Mouse (Mus musculus) G1E (cell line): ENCODE data around the gene Defb11. TPM values are rescaled to one million over a fixed set of nuclear protein-coding genes. Genes with fewer than 3 reads are reported as not detected.
"Not testable (repeated sequence)": the region's sequence is repeated elsewhere in the genome, so short reads cannot be mapped to it uniquely, and the experiment has no call there.

Experiments
- ATAC-seq: 2 replicates; pipeline ENCODE4 v1.8.0; 2016; ENCODE audit warnings: mild to moderate bottlenecking; ENCODE audit not compliant: insufficient number of reproducible peaks, poor library complexity, low FRiP score, severe bottlenecking; ENCODE audit errors: extremely low read depth
- DNase-seq: peaks from one replicate; pipeline ENCODE4 v3.0.0; 2012; ENCODE audit warnings: low spot score
- H3K27me3 ChIP-seq: 2 replicates; pipeline ENCODE4 v1.6.1; 2012; ENCODE audit warnings: mild to moderate bottlenecking, low read length, inconsistent platforms; ENCODE audit not compliant: insufficient read depth
- H3K36me3 ChIP-seq: replicated peaks from 2 replicates; pipeline ENCODE3; 2012; ENCODE audit warnings: mild to moderate bottlenecking, inconsistent platforms
- H3K4me1 ChIP-seq: 2 replicates; pipeline ENCODE4 v1.6.1; 2012; ENCODE audit warnings: low read depth, low read length, inconsistent platforms, mixed read lengths; ENCODE audit not compliant: insufficient read depth
- H3K4me3 ChIP-seq: 2 replicates; pipeline ENCODE4 v1.5.1; 2012; ENCODE audit warnings: low read depth, mild to moderate bottlenecking, inconsistent platforms, low read length, moderate library complexity, mixed read lengths
- H3K9me3 ChIP-seq: replicated peaks from 2 replicates; pipeline ENCODE4 v1.6.1; 2012; ENCODE audit warnings: inconsistent platforms
- CTCF ChIP-seq: IDR thresholded peaks from 2 replicates; pipeline ENCODE4 v1.5.1; 2012; ENCODE audit warnings: low read depth, low read length, inconsistent platforms, mixed read lengths
- GATA1 ChIP-seq: IDR thresholded peaks from 2 replicates; pipeline ENCODE4 v1.6.1; 2012; ENCODE audit warnings: borderline replicate concordance, low read length, inconsistent platforms, mixed read lengths
- POLR2AphosphoS5 ChIP-seq: IDR thresholded peaks from 2 replicates; pipeline ENCODE4 v1.6.1; 2012; ENCODE audit warnings: low read depth, low read length, inconsistent platforms; ENCODE audit not compliant: insufficient replicate concordance
- TAL1 ChIP-seq: conservative IDR thresholded peaks from 2 replicates; pipeline ENCODE4 v1.6.1; 2012; ENCODE audit warnings: low read depth, low read length, inconsistent platforms, mixed read lengths
- polyA plus RNA-seq: library from polyadenylated mRNA; stranded (reverse); fragments of >175 nt; gene quantifications from 2 replicates; pipeline ENCODE4 v1.2.3, GENCODE M21; 2012
- total RNA-seq, 2 experiments: library from RNA; stranded (forward) in 1 of 2; stranded (reverse) in 1 of 2; fragments of 200-1000 nt in 1 of 2; fragments of >200 nt in 1 of 2; fragmentation: Nextera tagmentation in 1 of 2; gene quantifications; 2 replicates each; pipeline ENCODE4 v1.2.3; 2014 to 2017

The Defb11 gene
- total RNA-seq (2014; fragmentation: Nextera tagmentation) = not detected in 2 replicates
- not detected in 2 replicates for total RNA-seq (2017)
- not detected in 2 replicates for polyA plus RNA-seq

- DNase-seq, H3K27me3 ChIP-seq, ATAC-seq, H3K4me3 ChIP-seq, H3K9me3 ChIP-seq, H3K4me1 ChIP-seq, H3K36me3 ChIP-seq: not testable (repeated sequence)
Observed at GRCm38 (mm10) chr8:21906290-21906689, at the start of gene Defb11. Gene Defb11, minus strand, starts transcription at chr8:21906412.

- ATAC-seq = no peak
- peak; percentile 20 for DNase-seq
- Histone ChIP-seq H3K4me1 (no peaks in the 10 kb centered on the region), H3K27me3 (peaks cover 2% of the 10 kb centered on the region; the same call in 1 of the 2 replicates), H3K36me3 (no peaks in the 10 kb centered on the region), H3K9me3 (no peaks in the 10 kb centered on the region), H3K4me3 (no peak overlapping the region)
- TF ChIP-seq POLR2AphosphoS5 (no peak), CTCF (peak; percentile 77), GATA1 (no peak)
Observed at GRCm38 (mm10) chr8:21955321-21955720, 49.1 kb upstream of the Defb11 start.

- DNase-seq = no peak
- ATAC-seq = no peak
- no peak overlapping the region for H3K4me3 ChIP-seq
Observed at GRCm38 (mm10) chr8:21947311-21948017, 41.3 kb upstream of the Defb11 start.

GRCm38 (mm10) chr8:21946462-21946861, 40.2 kb upstream of the Defb11 start, which contains the start of gene Defb13:
Gene Defb13, plus strand, starts transcription at chr8:21946762.
- DNase-seq (no peak), ATAC-seq (no peak)
- no peaks in the 10 kb centered on the region for H3K4me1 ChIP-seq
- H3K36me3 ChIP-seq = no peaks in the 10 kb centered on the region
- TF ChIP-seq CTCF (no peak), POLR2AphosphoS5 (no peak), TAL1 (no peak)
- no peak within 1 kb of the TSS for H3K4me3 ChIP-seq
- H3K27me3 ChIP-seq = peaks cover 11% of the 10 kb centered on the region
- no peaks in the 10 kb centered on the region for H3K9me3 ChIP-seq

More at GRCm38 (mm10) chr8:21947311-21948017, 41.3 kb upstream of the Defb11 start:
- H3K4me1 ChIP-seq = no peaks in the 10 kb centered on the region
- peaks cover 11% of the 10 kb centered on the region for H3K27me3 ChIP-seq
- no peaks in the 10 kb centered on the region for H3K9me3 ChIP-seq
- TF ChIP-seq POLR2AphosphoS5 (no peak), CTCF (no peak)
- H3K36me3 ChIP-seq = no peaks in the 10 kb centered on the region

- not testable (repeated sequence) for H3K4me1 ChIP-seq, H3K4me3 ChIP-seq, H3K27me3 ChIP-seq, ATAC-seq, H3K9me3 ChIP-seq, DNase-seq, H3K36me3 ChIP-seq
Observed at GRCm38 (mm10) chr8:21938052-21938451, 31.8 kb upstream of the Defb11 start, which contains the start of gene Defb35. Gene Defb35, plus strand, starts transcription at chr8:21938352.

- ATAC-seq (no peak), DNase-seq (no peak)
- H3K36me3 ChIP-seq = no peaks in the 10 kb centered on the region
- no peaks in the 10 kb centered on the region for H3K27me3 ChIP-seq
- TF ChIP-seq GATA1 (no peak), TAL1 (no peak), CTCF (no peak)
- no peaks in the 10 kb centered on the region for H3K9me3 ChIP-seq
- no peaks in the 10 kb centered on the region for H3K4me1 ChIP-seq
- H3K4me3 ChIP-seq = no peak within 1 kb of the TSS
Observed at GRCm38 (mm10) chr8:21932610-21933009, 26.4 kb upstream of the Defb11 start, which contains the start of gene Defb15. Gene Defb15, minus strand, starts transcription at chr8:21932710.

GRCm38 (mm10) chr8:21930754-21931153, 24.5 kb upstream of the Defb11 start:
- DNase-seq, ATAC-seq, H3K9me3 ChIP-seq, H3K36me3 ChIP-seq, H3K4me3 ChIP-seq, H3K27me3 ChIP-seq, H3K4me1 ChIP-seq: not testable (repeated sequence)
